Mouse (Mus musculus): ENCODE data around the gene Eef1e1. TPM values are rescaled to one million over a fixed set of nuclear protein-coding genes. Genes with fewer than 3 reads are reported as not detected.

Gene Eef1e1
- polyA plus RNA-seq, 1 experiment from 2014 or later: 24.5 TPM

GRCm38 (mm10) chr13:38597076-38597475 lies 61.8 kb downstream of the Eef1e1 start:
- no peaks in the 10 kb centered on the region for H3K4me1 ChIP-seq (replicated peaks; ENCODE audit: control insufficient read depth, insufficient read depth)
- H3K4me2 ChIP-seq (replicated peaks; ENCODE audit: low read depth): no peak overlapping the region
- TF ChIP-seq EP300 (optimal IDR thresholded peaks at IDR 0.05) (no peak), CTCF (IDR thresholded peaks at IDR 0.05; ENCODE audit: low read depth) (peak; percentile 65)
- DNase-seq (ENCODE audit: low spot score) (no peak), ATAC-seq (ENCODE audit: low FRiP score, low TSS enrichment) (no peak)
- H3K27ac ChIP-seq (replicated peaks): no peak overlapping the region
- H3K27me3 ChIP-seq (ENCODE audit: control insufficient read depth, insufficient read depth, low read length): no peaks in the 10 kb centered on the region
- no peak overlapping the region for H3K4me3 ChIP-seq (ENCODE audit: low read depth, low read length)
- WGBS: 52% methylated on average over 3 of the region's 3 CpGs
- H3K9ac ChIP-seq (ENCODE audit: low read length): no peak overlapping the region
- no peaks in the 10 kb centered on the region for H3K9me3 ChIP-seq (ENCODE audit: control insufficient read depth, low read length)
- H3K36me3 ChIP-seq (ENCODE audit: control insufficient read depth, insufficient read depth, low read length): no peaks in the 10 kb centered on the region

DNA sequence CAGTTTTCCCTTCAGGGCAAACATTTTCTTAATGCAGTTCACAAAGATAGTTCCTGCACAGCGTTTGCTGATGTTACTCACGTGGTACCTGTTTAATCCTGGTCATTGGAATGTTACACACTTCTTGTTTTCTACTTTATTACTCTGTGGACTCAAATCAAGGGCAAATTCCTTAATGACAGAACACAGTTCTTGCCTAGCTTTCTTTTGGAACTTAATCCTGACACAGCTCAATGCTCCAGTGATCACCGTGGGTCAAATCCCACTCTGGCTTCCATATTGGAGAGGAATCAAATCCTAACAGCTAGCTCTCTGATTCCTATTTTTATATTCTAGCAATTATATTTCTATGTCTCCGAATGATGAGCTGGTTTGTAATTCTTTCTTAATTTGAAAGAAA lies 62.4 kb downstream of the Eef1e1 start:
- ATAC-seq (ENCODE audit: low FRiP score, low TSS enrichment) (no peak), DNase-seq (ENCODE audit: low spot score) (no peak)
- Histone ChIP-seq H3K36me3 (ENCODE audit: control insufficient read depth, insufficient read depth, low read length) (no peaks in the 10 kb centered on the region), H3K4me1 (replicated peaks; ENCODE audit: control insufficient read depth, insufficient read depth) (no peaks in the 10 kb centered on the region), H3K4me3 (ENCODE audit: low read depth, low read length) (no peak overlapping the region), H3K9me3 (ENCODE audit: control insufficient read depth, low read length) (no peaks in the 10 kb centered on the region), H3K27me3 (ENCODE audit: control insufficient read depth, insufficient read depth, low read length) (no peaks in the 10 kb centered on the region), H3K9ac (ENCODE audit: low read length) (no peak overlapping the region), H3K4me2 (replicated peaks; ENCODE audit: low read depth) (no peak overlapping the region), H3K27ac (replicated peaks) (no peak overlapping the region)
- TF ChIP-seq CTCF (IDR thresholded peaks at IDR 0.05; ENCODE audit: low read depth) (no peak), EP300 (optimal IDR thresholded peaks at IDR 0.05) (no peak)
- 82% methylated on average over 4 of the region's 4 CpGs for WGBS

Other genes with a start within 250 kb of the Eef1e1 start
- 181 and 183 TPM in 2 replicates for gene Txndc5, start 130.2 kb downstream of the Eef1e1 start, polyA plus RNA-seq (2015; fragmentation: Nextera tagmentation; extraction: Ambion mirVana)
- 12.2 and 12.5 TPM in 2 replicates for gene Bloc1s5, start 23.9 kb downstream of the Eef1e1 start, polyA plus RNA-seq (2015; fragmentation: Nextera tagmentation; extraction: Ambion mirVana)

Data from stomach, postnatal 0 days (tissue).